31 mouse cellular contexts compared by ENCODE assay signal in the genomic region with DNA sequence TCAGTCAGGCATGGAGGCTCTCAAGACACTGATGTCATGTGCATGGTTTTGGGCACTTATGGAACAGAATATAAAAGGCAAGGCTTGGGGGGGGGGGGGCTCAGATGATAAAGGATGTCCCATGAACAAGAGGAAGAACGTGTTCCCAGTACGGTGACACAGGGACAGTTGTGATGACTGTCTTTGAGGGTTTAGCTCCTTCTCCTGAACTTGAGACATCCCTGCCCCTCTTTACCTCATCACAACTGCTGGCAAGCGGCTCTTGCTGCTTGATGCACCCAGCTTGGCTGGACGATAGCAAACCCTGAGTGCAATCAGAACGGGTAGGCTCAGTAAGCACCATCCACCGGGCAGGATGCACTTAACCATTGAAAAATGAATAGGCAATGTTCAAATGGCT.
DNase-seq lines count a peak whose midpoint lies in the region; ATAC-seq and TF ChIP-seq lines count a peak whose summit lies in the region.
"Had no signal": no experiment of that assay in that cellular context is flagged by ENCODE, and none has a peak within 500 bp of the region (broad histone marks: within the 10 kb centered on the region; RNA-seq: fewer than 3 reads in every experiment).

No protein-coding gene starts in this region.

- intact Hi-C loops in heart, postnatal 14 days (cut with DNase I) = loop anchor here (5.0 kb wide), 2 partner anchors 44 to 109 kb away; no protein-coding TSS in a partner anchor

- H3K27me3 ChIP-seq in heart, embryonic 16.5 days (ENCODE audit: control insufficient read depth, insufficient read depth, low read length) = no peaks in the 10 kb centered on the region
- H3K27me3 ChIP-seq in kidney, postnatal 0 days (ENCODE audit: insufficient read depth, low read length) = no peaks in the 10 kb centered on the region
- H3K27me3 ChIP-seq in stomach, embryonic 14.5 days (ENCODE audit: control insufficient read depth, insufficient read depth, low read length) = no peaks in the 10 kb centered on the region
- H3K27me3 ChIP-seq in stomach, postnatal 0 days (ENCODE audit: control insufficient read depth, insufficient read depth, low read length) = no peaks in the 10 kb centered on the region
- H3K27me3 ChIP-seq: CH12.LX; embryonic facial prominence, embryonic 12.5 days; heart, embryonic 13.5 days; limb, embryonic 15.5 days had no signal

- peak overlapping the region; percentile 6; the same call in 1 of the 2 replicates for H3K4me2 ChIP-seq in heart, embryonic 16.5 days (ENCODE audit: low read depth, low read length)
- peak overlapping the region; percentile 32 for H3K4me2 ChIP-seq in kidney, postnatal 0 days (ENCODE audit: low read length)
- 0 out of 2 replicates have a peak overlapping the region, but pooled peaks have one; percentile 21 for H3K4me2 ChIP-seq in stomach, embryonic 14.5 days (replicated peaks; ENCODE audit: low read depth, low read length)
- no peak overlapping the region for H3K4me2 ChIP-seq in stomach, postnatal 0 days (replicated peaks; ENCODE audit: low read depth)
- H3K4me2 ChIP-seq: embryonic facial prominence, embryonic 12.5 days; heart, embryonic 13.5 days; hindbrain, embryonic 13.5 days; limb, embryonic 15.5 days; neural tube, embryonic 13.5 days had no signal

- TF ChIP-seq EP300 in stomach, postnatal 0 days (optimal IDR thresholded peaks at IDR 0.05) = no peak

- no peak for DNase-seq in heart, postnatal 14 days
- no peak for DNase-seq in kidney, postnatal 0 days (ENCODE audit: low spot score)
- no peak for DNase-seq in kidney, adult 11 months
- DNase-seq in stomach, postnatal 0 days (ENCODE audit: low spot score) = no peak
- DNase-seq in urinary bladder, postnatal 25 days (ENCODE audit: low spot score) = no peak
- DNase-seq: adrenal gland, adult 2 months; B cell, adult 2 months; cerebellum, adult 18-20 months; cerebellum, postnatal 14 days; forebrain, postnatal 0 days; gastrocnemius, postnatal 36 days; heart, postnatal 36 days; kidney, postnatal 36 days; layer of hippocampus, postnatal 36 days; lung, postnatal 14 days; midbrain, embryonic 14.5 days; retina, postnatal 1 day; thymus, adult 18-20 months; thymus, postnatal 36 days had no signal

- H3K36me3 ChIP-seq in heart, embryonic 16.5 days (ENCODE audit: control insufficient read depth, insufficient read depth) = no peaks in the 10 kb centered on the region
- H3K36me3 ChIP-seq in kidney, postnatal 0 days (ENCODE audit: insufficient read depth, low read length) = no peaks in the 10 kb centered on the region
- H3K36me3 ChIP-seq in stomach, embryonic 14.5 days (ENCODE audit: control insufficient read depth, insufficient read depth, low read length) = no peaks in the 10 kb centered on the region
- H3K36me3 ChIP-seq in stomach, postnatal 0 days (ENCODE audit: control insufficient read depth, insufficient read depth, low read length) = no peaks in the 10 kb centered on the region
- H3K36me3 ChIP-seq: embryonic facial prominence, embryonic 12.5 days; G1E; heart, embryonic 13.5 days; hindbrain, embryonic 13.5 days; limb, embryonic 15.5 days; neural tube, embryonic 13.5 days had no signal

- 64% methylated on average over 6 of the region's 6 CpGs for WGBS in heart, embryonic 16.5 days
- WGBS in kidney, postnatal 0 days = 49% methylated on average over 6 of the region's 6 CpGs
- WGBS in stomach, embryonic 14.5 days = 71% methylated on average over 6 of the region's 6 CpGs
- 72% methylated on average over 6 of the region's 6 CpGs for WGBS in stomach, postnatal 0 days

- ATAC-seq in heart, embryonic 16.5 days (replicated peaks; ENCODE audit: extremely low read depth, insufficient read depth, low FRiP score) = no peak
- no peak for ATAC-seq in kidney, postnatal 0 days (replicated peaks; ENCODE audit: low FRiP score, low read depth)
- ATAC-seq in stomach, embryonic 14.5 days (ENCODE audit: insufficient number of reproducible peaks, insufficient read depth, low FRiP score, low read depth) = no peak
- ATAC-seq in stomach, postnatal 0 days (ENCODE audit: low FRiP score, low TSS enrichment) = no peak
- ATAC-seq: forebrain, postnatal 0 days; Patski had no signal

- H3K4me3 ChIP-seq in heart, embryonic 16.5 days (ENCODE audit: low read length) = no peak overlapping the region
- peak overlapping the region; percentile 14; the same call in 1 of the 2 replicates for H3K4me3 ChIP-seq in kidney, postnatal 0 days (replicated peaks; ENCODE audit: low read depth, low read length)
- no peak overlapping the region for H3K4me3 ChIP-seq in stomach, embryonic 14.5 days (ENCODE audit: low read depth, low read length)
- no peak overlapping the region for H3K4me3 ChIP-seq in stomach, postnatal 0 days (ENCODE audit: low read depth, low read length)
- H3K4me3 ChIP-seq: embryonic facial prominence, embryonic 12.5 days; heart, embryonic 13.5 days; hindbrain, embryonic 13.5 days; limb, embryonic 15.5 days; myocyte; neural tube, embryonic 13.5 days had no signal

- H3K4me1 ChIP-seq in heart, embryonic 16.5 days (ENCODE audit: control insufficient read depth, insufficient read depth, low read length) = peaks cover 24% of the 10 kb centered on the region
- peaks cover 36% of the 10 kb centered on the region for H3K4me1 ChIP-seq in kidney, postnatal 0 days (replicated peaks; ENCODE audit: insufficient read depth, low read length)
- peaks cover 29% of the 10 kb centered on the region for H3K4me1 ChIP-seq in stomach, embryonic 14.5 days (ENCODE audit: control insufficient read depth, insufficient read depth, low read length)
- H3K4me1 ChIP-seq in stomach, postnatal 0 days (replicated peaks; ENCODE audit: control insufficient read depth, insufficient read depth) = no peaks in the 10 kb centered on the region; the same call in 1 of the 2 replicates

- H3K9me3 ChIP-seq in heart, embryonic 16.5 days (replicated peaks; ENCODE audit: control insufficient read depth, low read length) = no peaks in the 10 kb centered on the region
- H3K9me3 ChIP-seq in kidney, postnatal 0 days (replicated peaks; ENCODE audit: low read length) = no peaks in the 10 kb centered on the region
- no peaks in the 10 kb centered on the region for H3K9me3 ChIP-seq in stomach, embryonic 14.5 days (ENCODE audit: control insufficient read depth, low read depth, low read length)
- H3K9me3 ChIP-seq in stomach, postnatal 0 days (ENCODE audit: control insufficient read depth, low read length) = no peaks in the 10 kb centered on the region
- H3K9me3 ChIP-seq: embryonic facial prominence, embryonic 12.5 days; G1E; heart, embryonic 13.5 days; hindbrain, embryonic 13.5 days; limb, embryonic 15.5 days; neural tube, embryonic 13.5 days had no signal

- TF ChIP-seq CTCF in kidney, postnatal 0 days (IDR thresholded peaks at IDR 0.05; ENCODE audit: low read depth) = no peak
- no peak for TF ChIP-seq CTCF in stomach, postnatal 0 days (IDR thresholded peaks at IDR 0.05; ENCODE audit: low read depth)

- H3K9ac ChIP-seq in heart, embryonic 16.5 days (ENCODE audit: low read length) = no peak overlapping the region
- no peak overlapping the region for H3K9ac ChIP-seq in kidney, postnatal 0 days (ENCODE audit: low read depth, low read length)
- H3K9ac ChIP-seq in stomach, embryonic 14.5 days (replicated peaks; ENCODE audit: low read depth, low read length) = no peak overlapping the region
- no peak overlapping the region for H3K9ac ChIP-seq in stomach, postnatal 0 days (ENCODE audit: low read length)
- H3K9ac ChIP-seq: embryonic facial prominence, embryonic 12.5 days; forebrain, postnatal 0 days; heart, embryonic 13.5 days; hindbrain, embryonic 13.5 days; limb, embryonic 15.5 days; liver, embryonic 14.5 days; neural tube, embryonic 13.5 days had no signal

- no peak overlapping the region for H3K27ac ChIP-seq in heart, embryonic 16.5 days (ENCODE audit: low read length)
- 0 out of 2 replicates have a peak overlapping the region, but pooled peaks have one; percentile 13 for H3K27ac ChIP-seq in kidney, postnatal 0 days
- H3K27ac ChIP-seq in stomach, embryonic 14.5 days (ENCODE audit: low read length) = no peak overlapping the region
- H3K27ac ChIP-seq in stomach, postnatal 0 days (replicated peaks) = no peak overlapping the region
- H3K27ac ChIP-seq: embryonic facial prominence, embryonic 12.5 days; heart, embryonic 13.5 days; hindbrain, embryonic 13.5 days; limb, embryonic 15.5 days; liver, embryonic 14.5 days; neural tube, embryonic 13.5 days had no signal
